8 mouse cellular contexts compared by ENCODE assay signal in genomic region chr2:115581989-115582608, GRCm38 (mm10). TPM values are rescaled to one million over a fixed set of nuclear protein-coding genes. Genes with fewer than 3 reads are reported as not detected.
DNase-seq lines count a peak whose midpoint lies in the region; ATAC-seq lines count a peak whose summit lies in the region.

No protein-coding gene starts in this region.

- peak overlapping the region; percentile 71 for H3K9ac ChIP-seq in hindbrain, embryonic 12.5 days
- peak overlapping the region; percentile 74 for H3K9ac ChIP-seq in midbrain, embryonic 15.5 days

- intact Hi-C loops in gastrocnemius, postnatal 36 days (cut with DNase I) = no loop called here

- no peak for ATAC-seq in hindbrain, embryonic 12.5 days (ENCODE audit: low FRiP score)
- ATAC-seq in midbrain, embryonic 15.5 days (replicated peaks) = no peak

- peak; percentile 9 for DNase-seq in ovary, postnatal 14 days (ENCODE audit: low spot score)
- no peak for DNase-seq in ovary, adult 18-20 months (ENCODE audit: low spot score)
- DNase-seq in cerebellum, postnatal 36 days = peak; percentile 5 to 7
- no peak for DNase-seq in gastrocnemius, postnatal 36 days
- DNase-seq in gastrocnemius, postnatal 4 days (ENCODE audit: low spot score in 2 of 2) = no peak
- DNase-seq in frontal cortex, adult 2 months (ENCODE audit: extremely low spot score in 1 of 2, low spot score in 1 of 2) = no peak

- H3K4me1 ChIP-seq in hindbrain, embryonic 12.5 days = peaks cover 16% of the 10 kb centered on the region
- peaks cover 11% of the 10 kb centered on the region for H3K4me1 ChIP-seq in midbrain, embryonic 15.5 days

- H3K9me3 ChIP-seq in hindbrain, embryonic 12.5 days (replicated peaks) = no peaks in the 10 kb centered on the region
- H3K9me3 ChIP-seq in midbrain, embryonic 15.5 days = no peaks in the 10 kb centered on the region

- no peak overlapping the region for H3K27ac ChIP-seq in hindbrain, embryonic 12.5 days
- peak overlapping the region; percentile 70 for H3K27ac ChIP-seq in midbrain, embryonic 15.5 days

- peak overlapping the region; percentile 72 for H3K4me2 ChIP-seq in hindbrain, embryonic 12.5 days (replicated peaks)
- peak overlapping the region; percentile 58 for H3K4me2 ChIP-seq in midbrain, embryonic 15.5 days

- WGBS in hindbrain, embryonic 12.5 days = 69% methylated on average over 10 of the region's 10 CpGs
- 73% methylated on average over 10 of the region's 10 CpGs for WGBS in midbrain, embryonic 15.5 days

- H3K27me3 ChIP-seq in hindbrain, embryonic 12.5 days = no peaks in the 10 kb centered on the region
- no peaks in the 10 kb centered on the region for H3K27me3 ChIP-seq in midbrain, embryonic 15.5 days (replicated peaks)

- peak overlapping the region; percentile 65 for H3K4me3 ChIP-seq in hindbrain, embryonic 12.5 days
- peak overlapping the region; percentile 71 for H3K4me3 ChIP-seq in midbrain, embryonic 15.5 days

- no peaks in the 10 kb centered on the region for H3K36me3 ChIP-seq in hindbrain, embryonic 12.5 days
- H3K36me3 ChIP-seq in midbrain, embryonic 15.5 days (replicated peaks) = no peaks in the 10 kb centered on the region

RNA-seq across cellular contexts. Expression of gene BC052040, which starts 0.6 kb away (rescaled TPM):
- 18.9 TPM in 2 replicates for polyA plus RNA-seq in hindbrain, embryonic 12.5 days (2016; fragmentation: Nextera tagmentation; extraction: Ambion mirVana)
- polyA plus RNA-seq in midbrain, embryonic 15.5 days (2015; fragmentation: Nextera tagmentation; extraction: Ambion mirVana) = 17.3 and 19.6 TPM in 2 replicates
- 1 to 10 TPM; 2.2 to 2.3 TPM for total RNA-seq in gastrocnemius, postnatal 36 days (2021)
- total RNA-seq in gastrocnemius, postnatal 4 days (2021) = 1 to 10 TPM; 5.0 to 6.8 TPM
- 9.1 and 9.3 TPM in 2 replicates for polyA plus RNA-seq in frontal cortex, adult 2 months (2012; rRNA removed)

Comparison
In these comparisons a context has a peak if more than half of its experiments do, and no peak if none do; other contexts are left out.
1. DNase-seq: peak in ovary, postnatal 14 days (single experiment) and cerebellum, postnatal 36 days (2 of 2); none in ovary, adult 18-20 months (single experiment), gastrocnemius, postnatal 36 days (0 of 2), gastrocnemius, postnatal 4 days (0 of 2) and frontal cortex, adult 2 months (0 of 2).